Comparison of ENCODE assay signal across 8 mouse cellular contexts in the genomic region with DNA sequence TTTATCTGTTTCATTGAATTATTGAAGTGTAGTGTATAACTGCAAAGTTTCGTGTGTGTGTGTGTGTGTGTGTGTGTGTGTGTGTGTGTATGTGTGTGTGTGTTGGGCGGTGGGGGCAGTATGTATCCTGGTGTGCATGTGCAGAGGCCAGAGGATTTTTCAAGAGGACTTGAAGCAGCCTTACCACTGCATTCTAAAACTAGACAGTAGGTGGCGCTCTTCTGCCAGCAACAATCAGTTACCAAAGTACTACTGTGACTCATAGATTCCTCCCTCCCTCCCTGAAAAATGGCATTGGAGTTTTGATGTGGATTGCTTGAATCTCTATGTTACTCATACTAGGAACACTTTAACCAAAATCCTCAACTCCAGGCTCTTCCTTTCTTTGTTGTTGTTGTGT. TPM values are rescaled to one million over a fixed set of nuclear protein-coding genes. Genes with fewer than 3 reads are reported as not detected.
DNase-seq lines count a peak whose midpoint lies in the region; ATAC-seq and TF ChIP-seq lines count a peak whose summit lies in the region.

No protein-coding gene starts in this region.

- TF ChIP-seq CTCF in kidney, adult 2 months (conservative IDR thresholded peaks at IDR 0.05; ENCODE audit: insufficient read depth, insufficient read length, low read depth, low read length), result peak; percentile 65

- no peaks in the 10 kb centered on the region for H3K27me3 ChIP-seq in kidney, adult 2 months (replicated peaks; ENCODE audit: control insufficient read depth, insufficient read depth, low read length)
- H3K27me3 ChIP-seq in stomach, embryonic 16.5 days (ENCODE audit: control insufficient read depth, insufficient read depth, low read length), result no peaks in the 10 kb centered on the region

- no peak overlapping the region for H3K4me3 ChIP-seq in kidney, adult 2 months (ENCODE audit: insufficient read depth, low read depth, low read length)
- H3K4me3 ChIP-seq in stomach, embryonic 16.5 days (replicated peaks; ENCODE audit: low read length), result no peak overlapping the region

- 18% methylated on average over 3 of the region's 3 CpGs for WGBS in kidney, adult 2 months
- 31% methylated on average over 3 of the region's 3 CpGs for WGBS in stomach, embryonic 16.5 days

- no peaks in the 10 kb centered on the region for H3K9me3 ChIP-seq in stomach, embryonic 16.5 days (replicated peaks; ENCODE audit: control insufficient read depth, low read length)

- no peak overlapping the region for H3K4me2 ChIP-seq in stomach, embryonic 16.5 days (ENCODE audit: low read depth, low read length)

- H3K27ac ChIP-seq in kidney, adult 2 months (ENCODE audit: insufficient read depth, low read depth, low read length), result no peak overlapping the region
- no peak overlapping the region for H3K27ac ChIP-seq in stomach, embryonic 16.5 days (ENCODE audit: low read length)

- DNase-seq in 3T3-L1 (ENCODE audit: low read depth, low spot score) (peak; percentile 94), WW6 (ENCODE audit: low read depth, low spot score) (peak; percentile 82)
- peak; percentile 65 to 83 for DNase-seq in cerebellum, postnatal 36 days
- peak; percentile 49 for DNase-seq in gastrocnemius, postnatal 14 days
- DNase-seq in kidney, adult 2 months, result peak; percentile 90
- peak; percentile 59 for DNase-seq in left cerebral cortex, postnatal 4 days
- peak; percentile 62 for DNase-seq in neural tube, embryonic 10.5 days (ENCODE audit: extremely low spot score, low spot score)

- intact Hi-C loops in gastrocnemius, postnatal 14 days (cut with DNase I; ENCODE audit: low total_unique reads), result no loop called here
- intact Hi-C loops in left cerebral cortex, postnatal 4 days (cut with DNase I), result loop anchor here (5.0 kb wide), 2 partner anchors 43 to 123 kb away; no protein-coding TSS in a partner anchor

- ATAC-seq in stomach, embryonic 16.5 days (ENCODE audit: insufficient read depth, low FRiP score), result peak; percentile 47; the same call in 1 of the 2 replicates

- no peak overlapping the region for H3K9ac ChIP-seq in stomach, embryonic 16.5 days (ENCODE audit: low read length)

- no peaks in the 10 kb centered on the region; the same call in 1 of the 2 replicates for H3K36me3 ChIP-seq in kidney, adult 2 months (ENCODE audit: control insufficient read depth, insufficient read depth, low read length)
- H3K36me3 ChIP-seq in stomach, embryonic 16.5 days (ENCODE audit: control insufficient read depth, insufficient read depth, low read length), result peaks cover 19% of the 10 kb centered on the region

- H3K4me1 ChIP-seq in kidney, adult 2 months (ENCODE audit: control insufficient read depth, insufficient read depth, low read length), result no peaks in the 10 kb centered on the region; the same call in 1 of the 2 replicates
- no peaks in the 10 kb centered on the region for H3K4me1 ChIP-seq in stomach, embryonic 16.5 days (ENCODE audit: control insufficient read depth, insufficient read depth, low read length)

- TF ChIP-seq POLR2A in kidney, adult 2 months (IDR thresholded peaks at IDR 0.05; ENCODE audit: low read depth, low read length), result no peak

RNA-seq across cellular contexts. Expression of gene Mrpl22, which starts 8.1 kb away (rescaled TPM):
- total RNA-seq in gastrocnemius, postnatal 14 days (2021), result 10 to 100 TPM; 39.7 to 43.8 TPM
- 52.1 and 78.2 TPM in 2 replicates for polyA plus RNA-seq in kidney, adult 2 months (2012; rRNA removed)
- total RNA-seq in left cerebral cortex, postnatal 4 days (2021), result 10 to 100 TPM; 37.6 to 37.9 TPM
- 111 and 118 TPM in 2 replicates for polyA plus RNA-seq in stomach, embryonic 16.5 days (2015; fragmentation: Nextera tagmentation; extraction: Ambion mirVana)

RNA-seq across cellular contexts. Expression of gene Gemin5, which starts 11.2 kb away (rescaled TPM):
- total RNA-seq in gastrocnemius, postnatal 14 days (2021), result 10 to 100 TPM in 1 of 2 experiments, 1 to 10 TPM in 1; 9.5 to 10.8 TPM
- polyA plus RNA-seq in kidney, adult 2 months (2012; rRNA removed), result 5.3 and 6.3 TPM in 2 replicates
- 10 to 100 TPM; 21.3 to 22.0 TPM for total RNA-seq in left cerebral cortex, postnatal 4 days (2021)
- polyA plus RNA-seq in stomach, embryonic 16.5 days (2015; fragmentation: Nextera tagmentation; extraction: Ambion mirVana), result 12.7 and 14.9 TPM in 2 replicates

RNA-seq across cellular contexts. Expression of gene Igtp, which starts 19.8 kb away (rescaled TPM):
- 1 to 10 TPM; 3.5 to 3.7 TPM for total RNA-seq in gastrocnemius, postnatal 14 days (2021)
- 15.9 and 18.6 TPM in 2 replicates for polyA plus RNA-seq in kidney, adult 2 months (2012; rRNA removed)
- total RNA-seq in left cerebral cortex, postnatal 4 days (2021), result under 1 TPM; 0.66 to 0.79 TPM
- 4.5 and 6.3 TPM in 2 replicates for polyA plus RNA-seq in stomach, embryonic 16.5 days (2015; fragmentation: Nextera tagmentation; extraction: Ambion mirVana)

RNA-seq across cellular contexts. Expression of gene Irgm2, which starts 19.9 kb away (rescaled TPM):
- total RNA-seq in gastrocnemius, postnatal 14 days (2021), result 1 to 10 TPM; 4.8 to 5.5 TPM
- 14.7 and 18.9 TPM in 2 replicates for polyA plus RNA-seq in kidney, adult 2 months (2012; rRNA removed)
- total RNA-seq in left cerebral cortex, postnatal 4 days (2021), result 1 to 10 TPM in 1 of 2 experiments, under 1 TPM in 1; 0.79 to 1.2 TPM
- polyA plus RNA-seq in stomach, embryonic 16.5 days (2015; fragmentation: Nextera tagmentation; extraction: Ambion mirVana), result 3.7 and 4.0 TPM in 2 replicates
